Mouse (Mus musculus) heart, adult 2 months (tissue): ENCODE results near the gene Gnb5.

Source experiments
- CTCF ChIP-seq: fragments of 200-600 bp; IDR thresholded peaks from 2 replicates; pipeline ENCODE4 v1.8.1; 2022; ENCODE audit warnings: antibody characterized with exemption, mild to moderate bottlenecking, moderate library complexity
- POLR2A ChIP-seq: fragments of 200-500 bp; IDR thresholded peaks from 2 replicates; pipeline ENCODE4 v1.6.1; 2011; ENCODE audit warnings: mild to moderate bottlenecking, low read depth, low read length, control low read depth; ENCODE audit not compliant: insufficient read depth

DNA sequence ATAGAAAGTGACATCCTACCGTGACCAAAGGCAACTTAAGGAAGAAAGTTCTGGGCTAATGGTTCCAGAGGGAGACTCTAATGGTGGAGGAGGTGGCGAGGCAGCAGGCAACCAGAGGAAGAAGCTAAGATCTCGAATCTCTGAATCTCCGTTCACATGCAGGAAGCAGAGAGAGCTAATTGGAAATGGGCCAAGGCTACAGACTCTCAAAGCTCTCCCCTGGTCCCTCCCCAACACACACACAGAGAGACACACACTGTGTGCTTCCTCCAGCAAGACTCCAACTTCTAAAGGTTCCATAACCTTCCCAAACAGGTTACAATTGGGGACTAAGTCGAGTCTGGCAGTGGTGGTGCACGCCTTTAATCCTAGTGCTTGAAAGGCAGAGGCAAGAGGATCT, 35.7 kb upstream of the Gnb5 start:
- TF ChIP-seq CTCF (no peak), POLR2A (no peak)
